ENCODE assay signal across 12 mouse cellular contexts in genomic region chr5:138683023-138683766, GRCm38 (mm10).
DNase-seq lines count a peak whose midpoint lies in the region; ATAC-seq and TF ChIP-seq lines count a peak whose summit lies in the region.
"Had no signal": no experiment of that assay in that cellular context is flagged by ENCODE, and none has a peak within 500 bp of the region (broad histone marks: within the 10 kb centered on the region; RNA-seq: fewer than 3 reads in every experiment).

No protein-coding gene starts in this region.

- ATAC-seq in liver, postnatal 0 days = peak; percentile 43
- ATAC-seq: midbrain, embryonic 13.5 days had no signal

- DNase-seq in kidney, adult 9 months = peak; percentile 22
- DNase-seq in kidney, postnatal 4 days = no peak
- DNase-seq in 416B (ENCODE audit: low read depth) = peak; percentile 85
- DNase-seq in Muller cell, postnatal 12 days (ENCODE audit: inconsistent ontology term) = peak; percentile 22
- peak; percentile 17 for DNase-seq in liver, postnatal 0 days
- DNase-seq in ovary, postnatal 10 days (ENCODE audit: low spot score) = no peak
- DNase-seq in natural killer cell, adult 2 months (ENCODE audit: low spot score in 2 of 2) = no peak
- DNase-seq: adrenal gland, postnatal 25 days; cerebellum, postnatal 36 days had no signal

- no peak for TF ChIP-seq CTCF in liver, postnatal 0 days (IDR thresholded peaks at IDR 0.05; ENCODE audit: low read depth)

- H3K27ac ChIP-seq in liver, postnatal 0 days (ENCODE audit: low read depth) = peak overlapping the region; percentile 53
- H3K27ac ChIP-seq: hindbrain, embryonic 12.5 days; limb, embryonic 12.5 days; midbrain, embryonic 13.5 days had no signal

- no peaks in the 10 kb centered on the region for H3K27me3 ChIP-seq in liver, postnatal 0 days (ENCODE audit: insufficient read depth, low read length)
- H3K27me3 ChIP-seq: hindbrain, embryonic 12.5 days; limb, embryonic 12.5 days; midbrain, embryonic 13.5 days had no signal

- no peaks in the 10 kb centered on the region for H3K4me1 ChIP-seq in liver, postnatal 0 days (ENCODE audit: insufficient read depth)
- H3K4me1 ChIP-seq: hindbrain, embryonic 12.5 days; limb, embryonic 12.5 days; midbrain, embryonic 13.5 days had no signal

- no peak overlapping the region for H3K9ac ChIP-seq in liver, postnatal 0 days (replicated peaks)
- H3K9ac ChIP-seq: hindbrain, embryonic 12.5 days; limb, embryonic 12.5 days; midbrain, embryonic 13.5 days had no signal

- no peak for TF ChIP-seq EP300 in liver, postnatal 0 days (IDR thresholded peaks at IDR 0.05; ENCODE audit: low read depth)

- no peaks in the 10 kb centered on the region for H3K36me3 ChIP-seq in liver, postnatal 0 days (replicated peaks; ENCODE audit: insufficient read depth, low read length)
- H3K36me3 ChIP-seq: hindbrain, embryonic 12.5 days; limb, embryonic 12.5 days; midbrain, embryonic 13.5 days had no signal

- H3K4me2 ChIP-seq in liver, postnatal 0 days (ENCODE audit: low read depth, low read length) = 0 out of 2 replicates have a peak overlapping the region, but pooled peaks have one; percentile 7
- H3K4me2 ChIP-seq: hindbrain, embryonic 12.5 days; limb, embryonic 12.5 days; midbrain, embryonic 13.5 days had no signal

- 30% methylated on average over 8 of the region's 8 CpGs for WGBS in liver, postnatal 0 days (ENCODE audit: insufficient replicate concordance)

- H3K9me3 ChIP-seq in liver, postnatal 0 days (ENCODE audit: low read length) = no peaks in the 10 kb centered on the region
- H3K9me3 ChIP-seq: hindbrain, embryonic 12.5 days; limb, embryonic 12.5 days; midbrain, embryonic 13.5 days had no signal

- no peak overlapping the region for H3K4me3 ChIP-seq in liver, postnatal 0 days (ENCODE audit: low read depth, low read length)
- H3K4me3 ChIP-seq: hindbrain, embryonic 12.5 days; limb, embryonic 12.5 days; midbrain, embryonic 13.5 days had no signal

Comparison
In these comparisons a context has a peak if more than half of its experiments do, and no peak if none do; other contexts are left out.
1. DNase-seq: peak in kidney, adult 9 months (single experiment), 416B (single experiment), Muller cell, postnatal 12 days (single experiment) and liver, postnatal 0 days (single experiment); none in kidney, postnatal 4 days (0 of 2), ovary, postnatal 10 days (single experiment) and natural killer cell, adult 2 months (0 of 2).